Mouse (Mus musculus) midbrain, embryonic 15.5 days (tissue): ENCODE results near the gene Elob. TPM values are rescaled to one million over a fixed set of nuclear protein-coding genes. Genes with fewer than 3 reads are reported as not detected.

ENCODE experiments used
- ATAC-seq: fragments of 200-750 bp; cut with Nextera tagmentation; replicated peaks from 2 replicates; pipeline ENCODE4 v1.8.0; 2017; ENCODE audit warnings: moderate TSS enrichment
- H3K27ac ChIP-seq: fragments of 300-500 bp; sonication (generic); 2 replicates; pipeline ENCODE4 v1.5.1; 2015; ENCODE audit warnings: mild to moderate bottlenecking, inconsistent platforms
- H3K27me3 ChIP-seq: fragments of 300-500 bp; sonication (generic); replicated peaks from 2 replicates; pipeline ENCODE4 v1.6.1; 2015; ENCODE audit warnings: inconsistent platforms
- H3K36me3 ChIP-seq: fragments of 300-500 bp; sonication (generic); replicated peaks from 2 replicates; pipeline ENCODE4 v1.6.1; 2015; ENCODE audit warnings: inconsistent platforms
- H3K4me1 ChIP-seq: fragments of 300-500 bp; sonication (generic); 2 replicates; pipeline ENCODE4 v1.6.1; 2015; ENCODE audit warnings: inconsistent platforms
- H3K4me2 ChIP-seq: fragments of 300-500 bp; sonication (generic); 2 replicates; pipeline ENCODE4 v1.6.1; 2015; ENCODE audit warnings: inconsistent platforms, mild to moderate bottlenecking, moderate library complexity
- H3K4me3 ChIP-seq: fragments of 300-500 bp; sonication (generic); 2 replicates; pipeline ENCODE4 v1.5.1; 2015; ENCODE audit warnings: mild to moderate bottlenecking, inconsistent platforms
- H3K9ac ChIP-seq: fragments of 300-500 bp; sonication (generic); 2 replicates; pipeline ENCODE4 v1.6.1; 2015; ENCODE audit warnings: mild to moderate bottlenecking, inconsistent platforms
- H3K9me3 ChIP-seq: fragments of 300-500 bp; sonication (generic); 2 replicates; pipeline ENCODE4 v1.6.1; 2016; ENCODE audit warnings: inconsistent platforms
- WGBS: fragments of 180-500 bp; shearing (Covaris S2); methylation state at CpG from one replicate; pipeline ENCODE4 v1.1.7; 2015; ENCODE audit warnings: mixed read lengths; 5-methylcytosine and 5-hydroxymethylcytosine counted together
- polyA plus RNA-seq: library from polyadenylated mRNA; unstranded; fragments of >200 nt; fragmentation: Nextera tagmentation; extraction: Ambion mirVana; gene quantifications from 2 replicates; pipeline ENCODE4 v1.2.1, GENCODE M21; 2015

Elob gene
- polyA plus RNA-seq, result 1,171 and 1,223 TPM in 2 replicates

- H3K4me1 ChIP-seq, result peaks cover 20% of the 10 kb centered on the region
- under 1% methylated on average over 32 of the region's 42 CpGs for WGBS
- peak within 1 kb of the TSS; percentile 81 for H3K4me2 ChIP-seq
- no peaks in the 10 kb centered on the region for H3K9me3 ChIP-seq
- H3K27me3 ChIP-seq, result 0 out of 2 replicates have a peak, but pooled peaks cover 6% of the 10 kb centered on the region
- H3K27ac ChIP-seq, result peak within 1 kb of the TSS; percentile 91
- peaks cover 28% of the 10 kb centered on the region for H3K36me3 ChIP-seq
- H3K9ac ChIP-seq, result peak within 1 kb of the TSS; percentile 91
- peak within 1 kb of the TSS; percentile 95 for H3K4me3 ChIP-seq
- ATAC-seq, result peak; percentile 96
Observed at GRCm38 (mm10) chr17:23829064-23829619, at the start of gene Elob. Gene Elob (minus strand): TSS chr17:23829136.

GRCm38 (mm10) chr17:23877166-23877565 lies 48.2 kb upstream of the Elob start:
- H3K4me3 ChIP-seq, result no peak overlapping the region
- no peaks in the 10 kb centered on the region for H3K4me1 ChIP-seq
- no peak overlapping the region for H3K9ac ChIP-seq
- no peaks in the 10 kb centered on the region for H3K27me3 ChIP-seq
- no peaks in the 10 kb centered on the region for H3K36me3 ChIP-seq
- H3K9me3 ChIP-seq, result no peaks in the 10 kb centered on the region
- peak; percentile 66; the same call in 1 of the 2 replicates for ATAC-seq
- no peak overlapping the region for H3K27ac ChIP-seq
- no peak overlapping the region for H3K4me2 ChIP-seq
- WGBS, result 67% methylated on average over 2 of the region's 2 CpGs

GRCm38 (mm10) chr17:23876741-23877140 lies 47.8 kb upstream of the Elob start:
- ATAC-seq, result peak; percentile 80
- Histone ChIP-seq H3K4me1 (no peaks in the 10 kb centered on the region), H3K9ac (no peak overlapping the region), H3K27ac (no peak overlapping the region), H3K9me3 (no peaks in the 10 kb centered on the region), H3K4me3 (no peak overlapping the region), H3K4me2 (no peak overlapping the region), H3K27me3 (no peaks in the 10 kb centered on the region), H3K36me3 (no peaks in the 10 kb centered on the region)
- 45% methylated on average over 3 of the region's 3 CpGs for WGBS

GRCm38 (mm10) chr17:23873884-23874856 lies 45.2 kb upstream of the Elob start:
- H3K27ac ChIP-seq, result no peak overlapping the region
- H3K4me3 ChIP-seq, result no peak overlapping the region
- H3K4me2 ChIP-seq, result no peak overlapping the region
- H3K4me1 ChIP-seq, result no peaks in the 10 kb centered on the region
- no peaks in the 10 kb centered on the region for H3K36me3 ChIP-seq
- no peaks in the 10 kb centered on the region for H3K27me3 ChIP-seq
- no peak overlapping the region for H3K9ac ChIP-seq
- 44% methylated on average over 8 of the region's 8 CpGs for WGBS
- ATAC-seq, result no peak
- H3K9me3 ChIP-seq, result no peaks in the 10 kb centered on the region

- no peaks in the 10 kb centered on the region for H3K9me3 ChIP-seq
- no peaks in the 10 kb centered on the region for H3K4me1 ChIP-seq
- 90% methylated on average over 11 of the region's 11 CpGs for WGBS
Observed at GRCm38 (mm10) chr17:23868513-23868912, 39.6 kb upstream of the Elob start.

GRCm38 (mm10) chr17:23867756-23868155 lies 38.8 kb upstream of the Elob start, which contains the start of gene Prss21:
Gene Prss21 (plus strand): TSS chr17:23868056.
- no peak within 1 kb of the TSS for H3K4me3 ChIP-seq
- no peaks in the 10 kb centered on the region for H3K36me3 ChIP-seq
- no peak for ATAC-seq
- no peaks in the 10 kb centered on the region for H3K4me1 ChIP-seq
- H3K4me2 ChIP-seq, result no peak within 1 kb of the TSS
- no peak within 1 kb of the TSS for H3K9ac ChIP-seq
- 87% methylated on average over 15 of the region's 15 CpGs for WGBS
- no peaks in the 10 kb centered on the region for H3K27me3 ChIP-seq
- H3K9me3 ChIP-seq, result no peaks in the 10 kb centered on the region
- no peak within 1 kb of the TSS for H3K27ac ChIP-seq

More at GRCm38 (mm10) chr17:23868513-23868912, 39.6 kb upstream of the Elob start:
- H3K4me2 ChIP-seq, result no peak overlapping the region
- H3K36me3 ChIP-seq, result no peaks in the 10 kb centered on the region
- no peak for ATAC-seq
- H3K27me3 ChIP-seq, result no peaks in the 10 kb centered on the region
- no peak overlapping the region for H3K27ac ChIP-seq
- H3K9ac ChIP-seq, result no peak overlapping the region
- no peak overlapping the region for H3K4me3 ChIP-seq

GRCm38 (mm10) chr17:23862926-23863325 lies 34.0 kb upstream of the Elob start:
- H3K9ac ChIP-seq, result no peak overlapping the region
- H3K4me2 ChIP-seq, result no peak overlapping the region
- 77% methylated on average over 4 of the region's 4 CpGs for WGBS
- no peaks in the 10 kb centered on the region for H3K36me3 ChIP-seq
- no peaks in the 10 kb centered on the region for H3K4me1 ChIP-seq
- ATAC-seq, result no peak
- H3K4me3 ChIP-seq, result no peak overlapping the region
- H3K9me3 ChIP-seq, result no peaks in the 10 kb centered on the region
- H3K27me3 ChIP-seq, result no peaks in the 10 kb centered on the region
- no peak overlapping the region for H3K27ac ChIP-seq

GRCm38 (mm10) chr17:23857913-23858312 lies 29.0 kb upstream of the Elob start:
- Histone ChIP-seq H3K9me3 (no peaks in the 10 kb centered on the region), H3K27me3 (no peaks in the 10 kb centered on the region), H3K27ac (no peak overlapping the region), H3K4me3 (no peak overlapping the region), H3K36me3 (no peaks in the 10 kb centered on the region), H3K9ac (no peak overlapping the region), H3K4me2 (no peak overlapping the region), H3K4me1 (no peaks in the 10 kb centered on the region)
- 81% methylated on average over 2 of the region's 2 CpGs for WGBS
- ATAC-seq, result no peak

GRCm38 (mm10) chr17:23857193-23857592 lies 28.3 kb upstream of the Elob start:
- ATAC-seq, result no peak
- H3K36me3 ChIP-seq, result no peaks in the 10 kb centered on the region
- H3K9me3 ChIP-seq, result no peaks in the 10 kb centered on the region
- no peaks in the 10 kb centered on the region for H3K27me3 ChIP-seq
- H3K27ac ChIP-seq, result no peak overlapping the region
- 86% methylated on average over 6 of the region's 6 CpGs for WGBS
- no peak overlapping the region for H3K4me3 ChIP-seq
- no peak overlapping the region for H3K4me2 ChIP-seq
- H3K9ac ChIP-seq, result no peak overlapping the region
- no peaks in the 10 kb centered on the region for H3K4me1 ChIP-seq

GRCm38 (mm10) chr17:23854229-23854765 lies 25.4 kb upstream of the Elob start:
- no peaks in the 10 kb centered on the region for H3K4me1 ChIP-seq
- H3K9ac ChIP-seq, result no peak overlapping the region
- H3K4me2 ChIP-seq, result no peak overlapping the region
- no peak overlapping the region for H3K4me3 ChIP-seq
- ATAC-seq, result no peak
- no peaks in the 10 kb centered on the region for H3K36me3 ChIP-seq
- no peak overlapping the region for H3K27ac ChIP-seq
- no peaks in the 10 kb centered on the region for H3K9me3 ChIP-seq
- H3K27me3 ChIP-seq, result no peaks in the 10 kb centered on the region
- 86% methylated on average over 10 of the region's 10 CpGs for WGBS

GRCm38 (mm10) chr17:23853292-23853691 lies 24.4 kb upstream of the Elob start:
- ATAC-seq, result no peak
- no peaks in the 10 kb centered on the region for H3K9me3 ChIP-seq

More at GRCm38 (mm10) chr17:23853292-23853691, 24.4 kb upstream of the Elob start:
- no peaks in the 10 kb centered on the region for H3K27me3 ChIP-seq
- H3K9ac ChIP-seq, result no peak overlapping the region
- no peaks in the 10 kb centered on the region for H3K4me1 ChIP-seq
- no peak overlapping the region for H3K27ac ChIP-seq
- no peak overlapping the region for H3K4me3 ChIP-seq
- no peak overlapping the region for H3K4me2 ChIP-seq
- no peaks in the 10 kb centered on the region for H3K36me3 ChIP-seq
- WGBS, result 33% methylated on average over 5 of the region's 5 CpGs
